Mouse (Mus musculus) liver, adult (tissue): Measurements from ENCODE around the gene Nmnat1.

Experiments
- GATA4 ChIP-seq: IDR thresholded peaks from 2 replicates; pipeline ENCODE4 v1.6.1; 2014; ENCODE audit warnings: mild to moderate bottlenecking, low read length; ENCODE audit not compliant: insufficient replicate concordance

Gene Nmnat1

GRCm38 (mm10) chr4:149485053-149485824 lies at the start of gene Nmnat1, which contains the start of gene Lzic:
Nmnat1 (minus strand) TSS chr4:149485202.
Lzic (plus strand) TSS chr4:149485229.
- no peak; the same call in 1 of the 2 replicates for TF ChIP-seq GATA4

DNA sequence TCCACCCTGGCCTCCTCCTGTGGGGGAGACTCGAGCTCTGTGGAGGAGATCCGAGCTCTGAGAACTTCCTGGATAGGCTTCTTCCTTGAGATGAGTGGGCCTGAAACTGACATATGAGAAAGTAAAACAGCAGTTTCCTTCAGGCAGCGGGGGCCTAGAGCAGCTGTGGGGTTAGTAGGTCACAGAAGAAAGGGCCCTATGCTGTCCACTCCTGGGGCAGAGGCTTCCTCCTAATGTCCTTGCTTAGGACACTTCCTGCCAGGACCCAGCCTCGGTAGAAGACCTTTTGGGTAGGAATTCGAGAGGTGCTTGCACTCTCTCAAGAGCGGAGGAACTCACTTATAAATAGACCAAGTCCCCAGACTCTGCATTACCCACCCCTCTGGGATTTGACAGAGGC lies 44.7 kb upstream of the Nmnat1 start:
- no peak for TF ChIP-seq GATA4

DNA sequence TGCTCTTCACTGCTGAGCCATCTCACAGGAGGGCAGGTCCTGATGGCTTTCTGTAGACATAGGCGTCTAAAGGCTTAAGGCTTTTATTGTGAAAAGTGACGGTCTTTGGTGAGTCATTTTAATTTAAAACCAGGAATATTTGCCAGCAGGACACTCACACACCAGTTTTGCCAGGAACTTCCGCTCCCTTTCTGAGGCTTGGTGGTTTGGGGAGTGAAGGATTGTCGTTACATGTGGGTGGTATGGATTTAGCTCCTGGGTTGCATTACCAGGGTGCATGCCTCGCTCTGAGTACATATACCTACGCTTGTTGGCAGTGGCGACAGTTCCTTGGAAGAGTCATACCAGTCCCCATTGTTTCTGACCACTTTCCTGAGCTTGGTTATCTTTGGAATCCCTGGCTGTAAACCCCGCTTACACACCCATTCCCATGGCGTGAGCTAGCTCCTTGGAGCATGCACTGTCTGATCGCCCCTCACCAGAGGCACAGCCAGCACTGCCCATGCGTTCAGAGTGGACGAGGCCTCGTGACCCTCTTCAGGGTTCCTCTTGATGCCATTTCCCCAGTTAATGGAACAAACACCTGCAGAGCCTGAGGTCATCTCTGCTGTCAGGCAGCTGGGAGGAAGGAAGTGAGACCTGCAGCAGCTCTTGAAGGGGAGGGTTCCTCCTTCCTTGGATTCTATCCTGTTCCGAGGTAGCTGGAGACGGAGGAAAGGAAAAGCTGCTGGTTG lies 42.8 kb upstream of the Nmnat1 start:
- TF ChIP-seq GATA4 = no peak

DNA sequence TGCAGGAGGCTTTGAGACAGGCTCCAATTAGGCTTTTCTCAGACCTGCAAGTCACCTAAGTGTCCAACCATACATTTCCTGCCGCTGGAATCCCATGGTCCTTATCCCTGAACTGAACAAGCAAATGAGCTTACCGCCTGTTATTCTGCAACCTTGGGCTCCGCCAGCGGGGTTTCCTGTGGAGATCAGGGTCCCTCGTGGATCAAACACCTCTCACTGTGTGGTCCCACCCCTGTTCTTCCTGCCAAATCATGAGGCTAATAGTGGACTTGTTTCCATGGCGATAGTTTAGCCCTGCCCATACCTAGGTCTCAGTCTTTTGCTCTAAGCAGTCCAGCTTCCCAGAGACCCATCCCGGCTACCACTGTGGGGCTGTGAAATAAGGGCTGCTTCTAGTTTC lies 41.3 kb upstream of the Nmnat1 start:
- no peak for TF ChIP-seq GATA4

GRCm38 (mm10) chr4:149525811-149526210 lies 40.8 kb upstream of the Nmnat1 start:
- TF ChIP-seq GATA4 = no peak

- TF ChIP-seq GATA4 = no peak
Measured at GRCm38 (mm10) chr4:149525170-149525569, 40.2 kb upstream of the Nmnat1 start.

DNA sequence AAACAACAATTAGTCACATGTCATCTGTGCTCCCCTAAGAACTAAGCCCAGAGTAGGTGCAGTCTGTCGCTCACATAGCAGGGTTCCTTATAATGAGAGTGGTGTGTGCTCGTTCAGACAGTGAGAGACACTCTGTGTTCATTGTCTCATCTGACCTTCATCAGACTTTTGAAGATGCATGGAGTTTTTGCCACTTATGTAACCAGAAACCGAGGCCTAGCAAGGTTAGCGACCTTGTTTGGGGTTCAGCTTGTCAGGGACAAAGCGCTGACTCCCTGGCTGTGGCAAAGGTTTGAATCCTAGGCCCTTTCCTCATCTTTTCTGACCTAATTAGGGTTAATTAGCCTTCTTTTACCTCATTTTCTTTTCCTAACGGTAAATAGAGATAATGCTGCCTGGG lies 39.0 kb upstream of the Nmnat1 start:
- TF ChIP-seq GATA4 = no peak

- TF ChIP-seq GATA4 = no peak
Measured at GRCm38 (mm10) chr4:149521258-149521657, 36.3 kb upstream of the Nmnat1 start.

- no peak for TF ChIP-seq GATA4
Measured at GRCm38 (mm10) chr4:149518351-149519220, 33.6 kb upstream of the Nmnat1 start.

DNA sequence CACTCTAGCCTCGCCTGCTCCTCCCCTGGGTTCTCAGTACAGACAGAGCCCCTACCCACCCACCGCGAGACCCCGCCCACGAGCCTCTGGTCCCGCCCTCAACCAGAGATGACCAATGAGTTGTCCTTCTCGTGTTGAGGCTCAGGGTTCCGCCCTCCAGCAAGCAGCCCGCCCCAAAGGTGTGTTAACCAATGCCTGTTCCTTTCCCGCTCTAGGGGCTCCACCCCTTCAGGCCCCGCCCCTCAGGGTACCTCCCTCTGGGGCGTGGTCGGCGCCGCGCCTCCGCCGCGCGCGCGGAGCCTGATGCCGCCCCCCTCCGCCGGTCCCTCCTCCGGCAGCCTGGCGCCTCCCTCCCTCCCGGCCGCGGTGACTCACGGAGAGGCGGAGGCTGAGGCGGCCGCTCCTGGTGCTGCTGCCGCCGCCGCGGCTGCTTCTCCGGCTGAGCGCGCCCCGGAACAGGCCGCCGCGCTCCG lies 32.9 kb upstream of the Nmnat1 start, which contains the start of gene Ctnnbip1:
Ctnnbip1 (plus strand) TSS at position 369 of the 473 bp plus-strand sequence.
- TF ChIP-seq GATA4 = no peak

DNA sequence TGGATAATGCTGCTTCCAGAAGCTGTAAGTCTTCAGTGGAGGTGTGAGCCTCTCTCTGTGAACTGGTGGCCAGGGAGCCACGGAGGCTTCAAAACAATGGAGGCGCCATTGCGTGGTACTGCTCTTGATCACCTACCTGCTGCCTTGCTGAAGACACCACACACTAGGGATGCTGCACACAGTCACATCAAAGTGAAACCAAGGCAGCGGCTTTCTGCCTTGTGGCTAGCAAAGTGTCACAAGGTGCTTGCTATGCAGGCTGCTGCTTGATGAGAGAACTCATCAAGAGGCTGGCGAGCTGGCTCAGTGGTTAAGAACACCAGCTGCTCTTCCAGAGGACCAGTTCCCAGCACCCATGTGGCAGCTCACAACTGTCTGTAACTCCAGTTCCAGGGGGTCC lies 30.7 kb upstream of the Nmnat1 start:
- TF ChIP-seq GATA4 = no peak

- no peak for TF ChIP-seq GATA4
Measured at GRCm38 (mm10) chr4:149512072-149512471, 27.1 kb upstream of the Nmnat1 start.

GRCm38 (mm10) chr4:149511221-149511646 lies 26.2 kb upstream of the Nmnat1 start:
- no peak for TF ChIP-seq GATA4

GRCm38 (mm10) chr4:149506904-149507303 lies 21.9 kb upstream of the Nmnat1 start:
- no peak for TF ChIP-seq GATA4

- TF ChIP-seq GATA4 = no peak
Measured at GRCm38 (mm10) chr4:149505261-149505967, 20.4 kb upstream of the Nmnat1 start.

GRCm38 (mm10) chr4:149504858-149505257 lies 19.9 kb upstream of the Nmnat1 start:
- TF ChIP-seq GATA4 = no peak
